Mouse (Mus musculus) hindbrain, embryonic 16.5 days (tissue): ENCODE data around the gene Galntl6. TPM values are rescaled to one million over a fixed set of nuclear protein-coding genes. Genes with fewer than 3 reads are reported as not detected.
"Not testable (repeated sequence)": the region's sequence is repeated elsewhere in the genome, so short reads cannot be mapped to it uniquely, and the experiment has no call there.

Source experiments
- ATAC-seq: fragments of 200-750 bp; cut with Nextera tagmentation; 2 replicates; pipeline ENCODE4 v1.8.0; 2017; ENCODE audit warnings: moderate TSS enrichment, moderate library complexity
- H3K27ac ChIP-seq: fragments of 300-500 bp; sonication (generic); 2 replicates; pipeline ENCODE4 v1.5.1; 2014; ENCODE audit warnings: low read depth, mild to moderate bottlenecking, control low read depth, low read length, moderate library complexity
- H3K27me3 ChIP-seq: fragments of 300-500 bp; sonication (generic); replicated peaks from 2 replicates; pipeline ENCODE4 v1.6.1; 2014; ENCODE audit warnings: low read length; ENCODE audit not compliant: control insufficient read depth, insufficient read depth
- H3K36me3 ChIP-seq: fragments of 300-500 bp; sonication (generic); 2 replicates; pipeline ENCODE4 v1.6.1; 2014; ENCODE audit warnings: mild to moderate bottlenecking, low read length, moderate library complexity, mixed read lengths; ENCODE audit not compliant: control insufficient read depth, insufficient read depth
- H3K4me1 ChIP-seq: fragments of 300-500 bp; sonication (generic); 2 replicates; pipeline ENCODE4 v1.6.1; 2014; ENCODE audit warnings: low read depth, low read length; ENCODE audit not compliant: control insufficient read depth, insufficient read depth
- H3K4me2 ChIP-seq: fragments of 300-500 bp; sonication (generic); 2 replicates; pipeline ENCODE4 v1.6.1; 2014; ENCODE audit warnings: mild to moderate bottlenecking, low read length, control low read depth, moderate library complexity
- H3K4me3 ChIP-seq: fragments of 300-500 bp; sonication (generic); 2 replicates; pipeline ENCODE4 v1.5.1; 2014; ENCODE audit warnings: mild to moderate bottlenecking, low read length, control low read depth, moderate library complexity
- H3K9ac ChIP-seq: fragments of 300-500 bp; sonication (generic); 2 replicates; pipeline ENCODE4 v1.6.1; 2014; ENCODE audit warnings: low read depth, mild to moderate bottlenecking, control low read depth, low read length, moderate library complexity
- H3K9me3 ChIP-seq: fragments of 300-500 bp; sonication (generic); 2 replicates; pipeline ENCODE4 v1.6.1; 2014; ENCODE audit warnings: mild to moderate bottlenecking, low read length, moderate library complexity; ENCODE audit not compliant: control insufficient read depth
- WGBS: fragments of 180-500 bp; shearing (Covaris S2); extraction: QIAGEN DNeasy Blood & Tissue Kit; methylation state at CpG from one replicate; pipeline ENCODE4 v1.1.7; 2014; 5-methylcytosine and 5-hydroxymethylcytosine counted together
- polyA plus RNA-seq: library from polyadenylated mRNA; unstranded; fragments of >200 nt; fragmentation: Nextera tagmentation; extraction: Ambion mirVana; gene quantifications from 2 replicates; pipeline ENCODE4 v1.2.1, GENCODE M21; 2015

Galntl6 gene
- polyA plus RNA-seq, 1 experiment from 2014 or later: 18.6 TPM

DNA sequence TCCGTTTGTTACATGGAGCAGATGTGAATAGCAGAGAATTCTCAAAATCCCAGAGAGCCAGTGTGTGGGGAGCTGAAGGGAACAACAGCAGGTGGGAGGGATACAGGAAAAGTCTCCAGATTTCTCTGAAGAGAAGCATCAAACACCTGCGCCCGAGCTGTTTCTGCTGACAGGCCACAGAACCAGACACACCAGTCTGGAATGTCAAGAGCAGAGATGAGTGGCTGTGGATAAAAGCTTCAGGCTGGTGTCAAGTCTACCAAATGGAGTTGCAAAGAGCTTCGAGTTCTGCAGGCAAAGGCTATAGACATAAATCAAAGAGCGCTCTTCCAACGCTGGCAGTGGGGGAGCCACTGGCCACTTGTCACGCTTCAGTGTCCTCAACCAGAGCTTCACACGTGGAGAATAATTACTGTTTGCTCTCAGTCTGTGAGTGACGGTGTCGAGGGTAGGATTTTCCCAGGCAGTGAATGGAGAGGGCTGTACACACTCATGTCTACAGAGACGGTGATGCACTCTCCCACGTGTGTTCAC, 1139.6 kb downstream of the Galntl6 start:
- WGBS: 37% methylated on average over 12 of the region's 12 CpGs
- ATAC-seq: peak; percentile 52
- no peaks in the 10 kb centered on the region for H3K4me1 ChIP-seq

DNA sequence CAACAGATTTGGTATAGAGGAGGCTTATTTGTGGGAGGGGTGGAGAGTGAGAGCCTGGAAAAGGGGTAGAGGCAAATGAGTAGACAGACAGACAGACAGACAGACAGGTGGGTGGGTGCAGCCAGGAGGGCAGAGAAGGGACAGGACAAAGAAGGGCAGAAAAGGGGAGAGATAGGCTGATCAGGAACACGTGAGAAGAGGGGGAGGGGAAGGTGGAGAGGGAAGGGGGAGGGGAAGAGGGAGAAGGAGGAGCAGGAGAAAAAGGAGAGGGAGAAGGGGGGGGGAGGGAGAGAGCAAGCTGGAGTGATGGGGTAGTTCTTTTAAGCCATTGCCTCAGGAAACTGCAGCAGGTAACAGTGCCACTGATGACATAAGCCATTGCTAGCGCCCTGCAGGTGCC, 1144.9 kb downstream of the Galntl6 start:
- 28% methylated on average over 2 of the region's 2 CpGs for WGBS
- Histone ChIP-seq H3K4me2 (no peak overlapping the region), H3K27ac (no peak overlapping the region), H3K4me1 (peaks cover 7% of the 10 kb centered on the region), H3K4me3 (no peak overlapping the region), H3K9me3 (no peaks in the 10 kb centered on the region), H3K27me3 (no peaks in the 10 kb centered on the region), H3K9ac (no peak overlapping the region), H3K36me3 (no peaks in the 10 kb centered on the region)
- ATAC-seq: no peak

More for the DNA sequence above, 1139.6 kb downstream of the Galntl6 start:
- Histone ChIP-seq H3K27ac (no peak overlapping the region; the same call in 1 of the 2 replicates), H3K27me3 (no peaks in the 10 kb centered on the region), H3K36me3 (no peaks in the 10 kb centered on the region), H3K9ac (no peak overlapping the region), H3K4me3 (no peak overlapping the region), H3K9me3 (no peaks in the 10 kb centered on the region), H3K4me2 (no peak overlapping the region)

DNA sequence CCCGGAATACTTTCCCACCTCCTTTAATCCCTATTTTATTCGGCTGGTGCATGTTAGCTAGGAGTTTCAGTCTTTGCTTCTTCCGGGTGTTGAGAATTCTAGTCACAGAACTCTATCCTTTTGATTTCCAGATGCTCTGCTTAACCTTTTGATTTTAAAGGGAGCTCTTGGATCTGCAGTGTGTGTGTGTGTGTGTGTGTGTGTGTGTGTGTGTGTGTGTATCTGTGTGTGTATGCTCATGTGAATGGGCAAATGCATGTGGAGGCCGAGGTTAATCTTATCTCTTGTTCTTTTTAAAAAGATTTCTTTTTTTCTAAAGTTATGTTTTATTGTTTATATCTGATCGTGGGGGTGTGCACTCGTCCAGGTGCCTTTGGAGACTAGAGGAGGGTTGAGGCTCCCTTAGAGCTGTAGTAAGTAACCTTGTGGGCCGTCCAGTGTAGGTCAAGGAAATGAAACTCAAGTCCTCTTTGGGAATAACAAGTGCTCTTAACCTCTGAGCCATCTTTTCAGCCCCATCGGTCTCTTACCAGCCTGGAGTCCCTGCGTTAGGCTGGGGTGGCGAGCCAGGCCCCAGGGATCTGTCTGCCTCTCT, 1145.9 kb downstream of the Galntl6 start:
- Histone ChIP-seq H3K4me2 (peak overlapping the region; percentile 39; the same call in 1 of the 2 replicates), H3K4me3 (no peak overlapping the region), H3K36me3 (no peaks in the 10 kb centered on the region), H3K4me1 (peaks cover 7% of the 10 kb centered on the region), H3K27me3 (no peaks in the 10 kb centered on the region), H3K27ac (no peak overlapping the region), H3K9me3 (no peaks in the 10 kb centered on the region), H3K9ac (no peak overlapping the region)
- WGBS: 60% methylated on average over 10 of the region's 10 CpGs
- ATAC-seq: 0 out of 2 replicates have a peak, but pooled peaks have one; percentile 37

DNA sequence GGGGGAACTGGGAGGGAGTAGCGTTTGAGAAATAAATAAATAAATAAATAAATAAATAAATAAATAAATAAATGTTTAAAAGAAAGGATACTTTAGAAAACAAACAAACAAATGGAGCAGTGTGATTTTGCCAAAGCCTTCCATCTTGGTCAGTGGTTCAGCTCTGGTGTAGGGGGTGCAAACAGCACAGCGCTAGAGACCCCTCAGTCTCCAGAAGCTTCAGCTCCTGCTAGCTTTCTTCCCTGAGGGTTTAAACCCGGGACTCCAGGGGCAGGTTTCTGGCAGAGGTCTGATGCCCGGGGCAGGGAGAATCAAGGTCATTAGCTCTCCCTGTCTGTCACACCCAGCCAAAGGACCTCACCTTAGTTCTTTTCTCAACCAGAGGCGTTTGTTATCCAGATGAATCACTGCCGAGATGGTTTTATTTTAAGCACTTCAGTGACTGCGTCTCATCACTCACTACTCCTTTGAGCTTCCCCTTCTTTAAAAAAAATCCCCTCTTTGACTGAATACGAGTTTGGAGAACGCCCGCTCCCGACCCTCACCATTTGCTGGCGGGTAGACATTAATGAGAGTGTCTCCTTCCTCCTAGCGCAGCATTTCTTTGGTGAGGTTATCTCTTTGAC, 1146.6 kb downstream of the Galntl6 start:
- no peak overlapping the region for H3K9ac ChIP-seq
- H3K4me2 ChIP-seq: peak overlapping the region; percentile 39
- WGBS: 17% methylated on average over 13 of the region's 13 CpGs
- H3K4me1 ChIP-seq: peaks cover 7% of the 10 kb centered on the region
- H3K27ac ChIP-seq: no peak overlapping the region
- ATAC-seq: peak; percentile 56; the same call in 1 of the 2 replicates
- H3K27me3 ChIP-seq: no peaks in the 10 kb centered on the region
- 0 out of 2 replicates have a peak overlapping the region, but pooled peaks have one; percentile 12 for H3K4me3 ChIP-seq
- H3K36me3 ChIP-seq: no peaks in the 10 kb centered on the region
- H3K9me3 ChIP-seq: no peaks in the 10 kb centered on the region

DNA sequence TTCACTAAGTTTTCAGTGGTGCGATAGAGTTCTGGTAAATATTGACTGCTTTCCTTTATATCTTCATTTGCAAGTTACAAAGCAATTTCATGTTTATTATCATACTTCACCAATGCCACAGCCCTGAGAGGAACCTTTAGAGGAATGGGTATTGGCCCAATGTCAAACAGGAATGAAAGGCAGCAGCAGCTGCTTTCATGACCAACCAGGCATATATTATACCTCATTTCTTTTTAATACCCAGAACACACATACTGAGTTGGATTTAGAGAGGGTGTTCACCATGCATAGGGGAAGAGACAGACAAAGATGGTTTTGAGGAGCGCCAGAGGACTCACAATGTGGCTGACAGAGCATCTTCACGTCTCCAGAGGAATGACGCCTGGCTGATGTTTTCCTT, 1147.2 kb downstream of the Galntl6 start:
- 62% methylated on average over 4 of the region's 4 CpGs for WGBS
- Histone ChIP-seq H3K27ac (no peak overlapping the region), H3K4me1 (peaks cover 7% of the 10 kb centered on the region), H3K27me3 (no peaks in the 10 kb centered on the region), H3K9me3 (no peaks in the 10 kb centered on the region), H3K9ac (no peak overlapping the region), H3K4me3 (no peak overlapping the region), H3K36me3 (no peaks in the 10 kb centered on the region), H3K4me2 (no peak overlapping the region)
- ATAC-seq: no peak

DNA sequence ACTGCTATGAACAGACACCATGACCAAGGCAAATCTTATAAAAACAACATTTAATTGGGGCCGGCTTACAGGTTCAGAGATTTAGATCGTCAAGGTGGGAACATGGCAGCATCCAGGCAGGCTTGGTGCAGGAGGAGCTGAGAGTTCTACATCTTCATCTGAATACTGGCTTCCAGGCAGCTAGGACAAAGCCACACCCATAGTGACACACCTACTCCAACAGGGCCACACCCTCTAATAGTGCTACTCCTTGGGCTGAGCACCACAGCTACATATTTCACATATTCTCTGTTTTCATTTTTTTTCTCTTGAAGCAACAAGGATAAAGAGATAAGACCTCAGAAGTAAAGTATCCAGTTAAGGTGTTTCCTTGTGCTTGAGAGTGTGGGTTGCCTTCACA, 1149.8 kb downstream of the Galntl6 start:
- H3K4me2 ChIP-seq, H3K4me1 ChIP-seq, H3K27ac ChIP-seq, H3K36me3 ChIP-seq, H3K27me3 ChIP-seq, ATAC-seq, H3K4me3 ChIP-seq, H3K9me3 ChIP-seq, H3K9ac ChIP-seq: not testable (repeated sequence)
- 79% methylated on average over 2 of the region's 2 CpGs for WGBS

DNA sequence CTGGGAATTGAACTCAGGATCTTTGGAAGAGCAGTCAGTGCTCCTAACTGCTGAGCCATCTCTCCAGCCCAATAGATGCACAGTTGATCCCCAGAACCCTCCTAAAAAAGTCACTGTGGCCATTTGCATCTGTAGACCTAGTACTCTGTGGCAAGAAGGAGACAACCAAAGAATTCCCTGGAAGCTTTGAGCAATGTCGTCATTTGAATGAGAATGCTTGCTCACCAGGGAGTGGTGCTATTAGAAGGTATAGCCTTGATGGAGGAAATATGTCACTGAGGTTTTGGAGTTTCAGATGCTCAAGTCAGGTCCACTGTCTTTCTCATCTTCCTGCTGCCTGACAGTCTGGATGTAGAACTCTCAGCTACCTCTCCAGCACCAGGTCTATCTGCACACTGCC, 1151.5 kb downstream of the Galntl6 start:
- H3K27ac ChIP-seq: no peak overlapping the region
- no peak for ATAC-seq
- H3K27me3 ChIP-seq: no peaks in the 10 kb centered on the region
- 56% methylated on average over 1 of the region's 1 CpGs for WGBS
- no peaks in the 10 kb centered on the region for H3K9me3 ChIP-seq
- H3K4me1 ChIP-seq: peaks cover 2% of the 10 kb centered on the region
- no peak overlapping the region for H3K9ac ChIP-seq
- no peak overlapping the region for H3K4me2 ChIP-seq
- no peaks in the 10 kb centered on the region for H3K36me3 ChIP-seq
- H3K4me3 ChIP-seq: no peak overlapping the region

DNA sequence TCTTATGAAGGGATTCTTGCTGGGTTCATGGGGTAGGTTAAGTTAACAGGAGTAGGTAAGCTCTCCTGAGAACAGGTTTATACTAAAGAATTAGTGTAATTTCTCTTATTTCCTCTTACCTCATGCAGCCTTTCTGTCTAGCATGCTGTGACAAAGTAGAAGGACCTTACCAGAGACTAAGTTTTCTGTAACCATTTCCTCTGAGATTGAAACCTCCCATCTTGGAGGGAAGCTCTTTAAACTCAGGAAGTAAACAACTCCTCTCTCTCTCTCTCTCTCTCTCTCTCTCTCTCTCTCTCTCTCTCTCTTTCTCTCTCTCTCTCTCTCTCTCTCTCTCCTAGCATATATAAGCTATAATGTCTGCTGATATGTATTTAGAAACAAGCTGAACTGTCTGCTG, 1153.6 kb downstream of the Galntl6 start:
- no peaks in the 10 kb centered on the region for H3K9me3 ChIP-seq
- no peak overlapping the region for H3K9ac ChIP-seq
- H3K4me1 ChIP-seq: no peaks in the 10 kb centered on the region
- ATAC-seq: no peak
- no peak overlapping the region for H3K27ac ChIP-seq
- no peak overlapping the region for H3K4me3 ChIP-seq
- no peaks in the 10 kb centered on the region for H3K27me3 ChIP-seq
- H3K36me3 ChIP-seq: no peaks in the 10 kb centered on the region
- no peak overlapping the region for H3K4me2 ChIP-seq

DNA sequence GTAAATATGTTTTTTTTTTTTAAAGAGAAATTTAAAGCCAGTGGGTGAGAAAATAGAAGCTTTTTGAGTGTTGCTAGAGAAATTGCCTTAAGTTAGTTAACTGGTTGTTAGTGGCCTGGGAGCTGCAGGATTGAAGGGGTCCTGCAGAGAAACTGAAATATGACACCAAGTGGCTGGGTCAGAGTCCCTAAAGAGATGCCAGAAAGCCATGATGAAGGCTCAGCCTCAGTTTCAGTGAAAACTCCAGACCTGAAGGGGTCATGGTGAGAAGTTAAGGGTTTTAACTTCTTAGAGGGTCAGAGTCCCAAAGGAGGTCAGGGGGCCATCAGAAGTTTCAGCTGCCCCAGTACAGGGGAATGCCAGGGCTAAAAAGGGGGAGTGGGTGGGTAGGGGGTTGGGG, 1155.0 kb downstream of the Galntl6 start:
- Histone ChIP-seq H3K4me3 (no peak overlapping the region), H3K4me2 (no peak overlapping the region), H3K9ac (no peak overlapping the region), H3K9me3 (no peaks in the 10 kb centered on the region), H3K36me3 (no peaks in the 10 kb centered on the region), H3K27ac (no peak overlapping the region), H3K4me1 (no peaks in the 10 kb centered on the region), H3K27me3 (no peaks in the 10 kb centered on the region)
- no peak for ATAC-seq
